Mouse (Mus musculus): ENCODE results near the gene Dbp. TPM values are rescaled to one million over a fixed set of nuclear protein-coding genes. Genes with fewer than 3 reads are reported as not detected.

Gene Dbp
- polyA plus RNA-seq, 1 experiment from 2014 or later: 3.4 TPM

GRCm38 (mm10) chr7:45755703-45756102, 50.8 kb downstream of the Dbp start:
- no peaks in the 10 kb centered on the region for H3K4me1 ChIP-seq (ENCODE audit: control insufficient read depth, insufficient read depth, low read length)
- no peaks in the 10 kb centered on the region for H3K9me3 ChIP-seq (ENCODE audit: control insufficient read depth, low read length)
- H3K27ac ChIP-seq (replicated peaks; ENCODE audit: low read depth, low read length): no peak overlapping the region
- H3K4me2 ChIP-seq (ENCODE audit: low read depth, low read length): no peak overlapping the region
- no peak overlapping the region for H3K9ac ChIP-seq (ENCODE audit: low read depth, low read length)
- peaks cover 31% of the 10 kb centered on the region for H3K27me3 ChIP-seq (replicated peaks; ENCODE audit: control insufficient read depth, insufficient read depth, low read length)
- no peak for DNase-seq (ENCODE audit: low spot score)
- no peaks in the 10 kb centered on the region for H3K36me3 ChIP-seq (ENCODE audit: control insufficient read depth, insufficient read depth, low read length)
- 58% methylated on average over 6 of the region's 6 CpGs for WGBS
- ATAC-seq (ENCODE audit: low read depth): no peak
- no peak overlapping the region for H3K4me3 ChIP-seq (ENCODE audit: low read depth, low read length)

- Histone ChIP-seq H3K9ac (ENCODE audit: low read depth, low read length) (peak overlapping the region; percentile 42; the same call in 1 of the 2 replicates), H3K4me3 (ENCODE audit: low read depth, low read length) (peak overlapping the region; percentile 18), H3K4me1 (ENCODE audit: control insufficient read depth, insufficient read depth, low read length) (no peaks in the 10 kb centered on the region), H3K36me3 (ENCODE audit: control insufficient read depth, insufficient read depth, low read length) (no peaks in the 10 kb centered on the region), H3K27ac (replicated peaks; ENCODE audit: low read depth, low read length) (no peak overlapping the region), H3K27me3 (replicated peaks; ENCODE audit: control insufficient read depth, insufficient read depth, low read length) (peaks cover 31% of the 10 kb centered on the region), H3K9me3 (ENCODE audit: control insufficient read depth, low read length) (no peaks in the 10 kb centered on the region), H3K4me2 (ENCODE audit: low read depth, low read length) (peak overlapping the region; percentile 46)
- under 1% methylated on average over 10 of the region's 27 CpGs for WGBS
- DNase-seq (ENCODE audit: low spot score) (peak; percentile 38), ATAC-seq (ENCODE audit: low read depth) (peak; percentile 76)
These were observed 54.5 kb downstream of the Dbp start for GRCm38 (mm10) chr7:45759400-45759799.

Other genes with a start within 250 kb of the Dbp start
- gene Ftl1, start 245.2 kb upstream of the Dbp start, polyA plus RNA-seq (2014; fragmentation: Nextera tagmentation; extraction: Ambion mirVana): 4,260 and 4,697 TPM in 2 replicates
- gene Bax, start 238.2 kb upstream of the Dbp start, polyA plus RNA-seq (2014; fragmentation: Nextera tagmentation; extraction: Ambion mirVana): 120 and 132 TPM in 2 replicates
- 1.2 and 1.5 TPM in 2 replicates for gene Tulp2, start 223.2 kb upstream of the Dbp start, polyA plus RNA-seq (2014; fragmentation: Nextera tagmentation; extraction: Ambion mirVana)
- gene Gm45808, start 218.3 kb upstream of the Dbp start, polyA plus RNA-seq (2014; fragmentation: Nextera tagmentation; extraction: Ambion mirVana): not detected in 2 replicates
- gene Dhdh, start 216.3 kb upstream of the Dbp start, polyA plus RNA-seq (2014; fragmentation: Nextera tagmentation; extraction: Ambion mirVana): 2.5 and 3.2 TPM in 2 replicates
- 209 and 236 TPM in 2 replicates for gene Nucb1, start 194.7 kb upstream of the Dbp start, polyA plus RNA-seq (2014; fragmentation: Nextera tagmentation; extraction: Ambion mirVana)
- 20.7 and 21.9 TPM in 2 replicates for gene Ppp1r15a, start 178.8 kb upstream of the Dbp start, polyA plus RNA-seq (2014; fragmentation: Nextera tagmentation; extraction: Ambion mirVana)
- 6.8 and 7.3 TPM in 2 replicates for gene Plekha4, start 178.8 kb upstream of the Dbp start, polyA plus RNA-seq (2014; fragmentation: Nextera tagmentation; extraction: Ambion mirVana)
- gene Hsd17b14, start 150.2 kb upstream of the Dbp start, polyA plus RNA-seq (2014; fragmentation: Nextera tagmentation; extraction: Ambion mirVana): 0.77 and 1.0 TPM in 2 replicates
- gene Bcat2, start 134.9 kb upstream of the Dbp start, polyA plus RNA-seq (2014; fragmentation: Nextera tagmentation; extraction: Ambion mirVana): 50.1 and 51.0 TPM in 2 replicates
- 0.45 and 1.0 TPM in 2 replicates for gene Fgf21, start 89.6 kb upstream of the Dbp start, polyA plus RNA-seq (2014; fragmentation: Nextera tagmentation; extraction: Ambion mirVana)
- 1.3 and 2.1 TPM in 2 replicates for gene Fut1, start 87.8 kb upstream of the Dbp start, polyA plus RNA-seq (2014; fragmentation: Nextera tagmentation; extraction: Ambion mirVana)
- 0.19 and 0.30 TPM in 2 replicates for gene Izumo1, start 83.3 kb upstream of the Dbp start, polyA plus RNA-seq (2014; fragmentation: Nextera tagmentation; extraction: Ambion mirVana)
- 10.4 and 11.1 TPM in 2 replicates for gene Rasip1, start 77.6 kb upstream of the Dbp start, polyA plus RNA-seq (2014; fragmentation: Nextera tagmentation; extraction: Ambion mirVana)
- gene Mamstr, start 65.1 kb upstream of the Dbp start, polyA plus RNA-seq (2014; fragmentation: Nextera tagmentation; extraction: Ambion mirVana): 23.3 and 28.8 TPM in 2 replicates
- gene Fut2, start 38.7 kb upstream of the Dbp start, polyA plus RNA-seq (2014; fragmentation: Nextera tagmentation; extraction: Ambion mirVana): 1.9 and 2.2 TPM in 2 replicates
- gene Ntn5, start 21.1 kb upstream of the Dbp start, polyA plus RNA-seq (2014; fragmentation: Nextera tagmentation; extraction: Ambion mirVana): 3.4 and 3.7 TPM in 2 replicates
- 2.1 and 2.5 TPM in 2 replicates for gene Sec1, start 10.7 kb upstream of the Dbp start, polyA plus RNA-seq (2014; fragmentation: Nextera tagmentation; extraction: Ambion mirVana)
- 7.9 and 8.9 TPM in 2 replicates for gene Car11, start 5.2 kb upstream of the Dbp start, polyA plus RNA-seq (2014; fragmentation: Nextera tagmentation; extraction: Ambion mirVana)
- gene Rpl18, start 10.4 kb downstream of the Dbp start, polyA plus RNA-seq (2014; fragmentation: Nextera tagmentation; extraction: Ambion mirVana): 1,174 and 1,204 TPM in 2 replicates
- gene Sphk2, start 12.9 kb downstream of the Dbp start, polyA plus RNA-seq (2014; fragmentation: Nextera tagmentation; extraction: Ambion mirVana): 24.0 and 25.6 TPM in 2 replicates
- gene Fam83e, start 16.1 kb downstream of the Dbp start, polyA plus RNA-seq (2014; fragmentation: Nextera tagmentation; extraction: Ambion mirVana): 0.36 and 0.39 TPM in 2 replicates
- gene Spaca4, start 20.7 kb downstream of the Dbp start, polyA plus RNA-seq (2014; fragmentation: Nextera tagmentation; extraction: Ambion mirVana): not detected in 2 replicates
- 0.67 and 1.5 TPM in 2 replicates for gene Lmtk3, start 78.7 kb downstream of the Dbp start, polyA plus RNA-seq (2014; fragmentation: Nextera tagmentation; extraction: Ambion mirVana)
- 14.2 and 16.3 TPM in 2 replicates for gene Sult2b1, start 79.6 kb downstream of the Dbp start, polyA plus RNA-seq (2014; fragmentation: Nextera tagmentation; extraction: Ambion mirVana)
- 96.4 and 106 TPM in 2 replicates for gene Cyth2, start 109.5 kb downstream of the Dbp start, polyA plus RNA-seq (2014; fragmentation: Nextera tagmentation; extraction: Ambion mirVana)
- gene Kcnj14, start 119.7 kb downstream of the Dbp start, polyA plus RNA-seq (2014; fragmentation: Nextera tagmentation; extraction: Ambion mirVana): 1.4 and 2.2 TPM in 2 replicates
- gene Grwd1, start 125.9 kb downstream of the Dbp start, polyA plus RNA-seq (2014; fragmentation: Nextera tagmentation; extraction: Ambion mirVana): 53.9 and 60.5 TPM in 2 replicates
- gene Kdelr1, start 167.7 kb downstream of the Dbp start, polyA plus RNA-seq (2014; fragmentation: Nextera tagmentation; extraction: Ambion mirVana): 147 and 155 TPM in 2 replicates
- 0.63 and 1.0 TPM in 2 replicates for gene Grin2d, start 173.3 kb downstream of the Dbp start, polyA plus RNA-seq (2014; fragmentation: Nextera tagmentation; extraction: Ambion mirVana)
- gene Syngr4, start 191.6 kb downstream of the Dbp start, polyA plus RNA-seq (2014; fragmentation: Nextera tagmentation; extraction: Ambion mirVana): 0.68 and 0.87 TPM in 2 replicates
- 3.9 and 5.8 TPM in 2 replicates for gene Tmem143, start 191.9 kb downstream of the Dbp start, polyA plus RNA-seq (2014; fragmentation: Nextera tagmentation; extraction: Ambion mirVana)
- gene Emp3, start 216.3 kb downstream of the Dbp start, polyA plus RNA-seq (2014; fragmentation: Nextera tagmentation; extraction: Ambion mirVana): 298 and 316 TPM in 2 replicates
- 3.7 and 5.0 TPM in 2 replicates for gene Ccdc114, start 219.0 kb downstream of the Dbp start, polyA plus RNA-seq (2014; fragmentation: Nextera tagmentation; extraction: Ambion mirVana)